Mouse (Mus musculus) midbrain, embryonic 16.5 days (tissue): ENCODE measurements around the gene Fam172a. TPM values are rescaled to one million over a fixed set of nuclear protein-coding genes. Genes with fewer than 3 reads are reported as not detected.
A peak's percentile ranks its signal among the peaks of the same experiment; 100 is the strongest.
"Not testable (repeated sequence)": the region's sequence is repeated elsewhere in the genome, so short reads cannot be mapped to it uniquely, and the experiment has no call there.

Experiments used
- ATAC-seq: fragments of 200-750 bp; cut with Nextera tagmentation; 2 replicates; pipeline ENCODE4 v1.8.0; 2017; ENCODE audit warnings: moderate TSS enrichment
- H3K27ac ChIP-seq: fragments of 300-500 bp; sonication (generic); 2 replicates; pipeline ENCODE4 v1.5.1; 2014; ENCODE audit warnings: mild to moderate bottlenecking, low read length, mixed read lengths
- H3K27me3 ChIP-seq: fragments of 300-500 bp; sonication (generic); 2 replicates; pipeline ENCODE4 v1.6.1; 2014; ENCODE audit warnings: low read depth, low read length, mixed read lengths; ENCODE audit not compliant: control insufficient read depth, insufficient read depth
- H3K36me3 ChIP-seq: fragments of 300-500 bp; sonication (generic); 2 replicates; pipeline ENCODE4 v1.6.1; 2014; ENCODE audit warnings: mild to moderate bottlenecking, low read length, moderate library complexity, mixed read lengths; ENCODE audit not compliant: control insufficient read depth, insufficient read depth
- H3K4me1 ChIP-seq: fragments of 300-500 bp; sonication (generic); 2 replicates; pipeline ENCODE4 v1.6.1; 2014; ENCODE audit warnings: mild to moderate bottlenecking, low read length, mixed read lengths; ENCODE audit not compliant: control insufficient read depth, insufficient read depth
- H3K4me2 ChIP-seq: fragments of 300-500 bp; sonication (generic); 2 replicates; pipeline ENCODE4 v1.6.1; 2014; ENCODE audit warnings: mild to moderate bottlenecking, low read length, mixed read lengths
- H3K4me3 ChIP-seq: fragments of 300-500 bp; sonication (generic); 2 replicates; pipeline ENCODE4 v1.5.1; 2014; ENCODE audit warnings: low read depth, mild to moderate bottlenecking, low read length, moderate library complexity, mixed read lengths
- H3K9ac ChIP-seq: fragments of 300-500 bp; sonication (generic); 2 replicates; pipeline ENCODE4 v1.6.1; 2014; ENCODE audit warnings: low read depth, low read length, mixed read lengths
- H3K9me3 ChIP-seq: fragments of 300-500 bp; sonication (generic); replicated peaks from 2 replicates; pipeline ENCODE4 v1.6.1; 2014; ENCODE audit warnings: mild to moderate bottlenecking, low read length, mixed read lengths; ENCODE audit not compliant: control insufficient read depth, poor library complexity, severe bottlenecking
- WGBS: fragments of 180-500 bp; shearing (Covaris S2); extraction: QIAGEN DNeasy Blood & Tissue Kit; methylation state at CpG from one replicate; pipeline ENCODE4 v1.1.7; 2014; 5-methylcytosine and 5-hydroxymethylcytosine counted together
- polyA plus RNA-seq: library from polyadenylated mRNA; unstranded; fragments of >200 nt; fragmentation: Nextera tagmentation; extraction: Ambion mirVana; gene quantifications from 2 replicates; pipeline ENCODE4 v1.2.1, GENCODE M21; 2015

Fam172a gene
- polyA plus RNA-seq: 43.0 and 48.0 TPM in 2 replicates

- WGBS: no CpG with 5 or more reads among the region's 6 CpGs
- H3K27me3 ChIP-seq, H3K4me1 ChIP-seq, H3K4me3 ChIP-seq, ATAC-seq, H3K27ac ChIP-seq, H3K9me3 ChIP-seq, H3K9ac ChIP-seq, H3K36me3 ChIP-seq, H3K4me2 ChIP-seq: not testable (repeated sequence)
Observed at GRCm38 (mm10) chr13:77701733-77702132, at the start of gene Fam172a. Gene Fam172a, plus strand, starts transcription at chr13:77702033.

GRCm38 (mm10) chr13:77688651-77689050 is 13.2 kb upstream of the Fam172a start:
- no peak overlapping the region for H3K27ac ChIP-seq
- H3K4me1 ChIP-seq: no peaks in the 10 kb centered on the region
- H3K4me2 ChIP-seq: no peak overlapping the region
- WGBS: 33% methylated on average over 2 of the region's 2 CpGs
- no peak overlapping the region for H3K9ac ChIP-seq
- ATAC-seq: no peak
- H3K4me3 ChIP-seq: no peak overlapping the region
- H3K27me3 ChIP-seq: no peaks in the 10 kb centered on the region
- H3K9me3 ChIP-seq: no peaks in the 10 kb centered on the region
- no peaks in the 10 kb centered on the region for H3K36me3 ChIP-seq

GRCm38 (mm10) chr13:77708514-77709013 is 6.7 kb downstream of the Fam172a start:
- Histone ChIP-seq H3K36me3 (no peaks in the 10 kb centered on the region), H3K4me3 (peak overlapping the region; percentile 80), H3K4me2 (peak overlapping the region; percentile 68), H3K27me3 (no peaks in the 10 kb centered on the region), H3K9ac (peak overlapping the region; percentile 89), H3K27ac (peak overlapping the region; percentile 64), H3K4me1 (peaks cover 11% of the 10 kb centered on the region), H3K9me3 (no peaks in the 10 kb centered on the region)
- ATAC-seq: peak; percentile 99
- WGBS: under 1% methylated on average over 35 of the region's 35 CpGs

- no peak overlapping the region for H3K4me2 ChIP-seq
- H3K9ac ChIP-seq: no peak overlapping the region
- no peaks in the 10 kb centered on the region for H3K4me1 ChIP-seq
- no peaks in the 10 kb centered on the region for H3K9me3 ChIP-seq
- WGBS: 92% methylated on average over 2 of the region's 2 CpGs
- no peaks in the 10 kb centered on the region for H3K27me3 ChIP-seq
- H3K27ac ChIP-seq: no peak overlapping the region
- H3K4me3 ChIP-seq: no peak overlapping the region
- ATAC-seq: no peak
- no peaks in the 10 kb centered on the region for H3K36me3 ChIP-seq
Observed at GRCm38 (mm10) chr13:77717499-77717898, 15.7 kb downstream of the Fam172a start.

- Histone ChIP-seq H3K9ac (no peak overlapping the region), H3K4me3 (no peak overlapping the region), H3K9me3 (no peaks in the 10 kb centered on the region), H3K4me1 (no peaks in the 10 kb centered on the region), H3K27ac (no peak overlapping the region), H3K36me3 (no peaks in the 10 kb centered on the region), H3K4me2 (no peak overlapping the region), H3K27me3 (no peaks in the 10 kb centered on the region)
- no peak for ATAC-seq
Observed at GRCm38 (mm10) chr13:77742822-77743221, 41.0 kb downstream of the Fam172a start.

GRCm38 (mm10) chr13:77777606-77778005 is 75.8 kb downstream of the Fam172a start:
- 90% methylated on average over 2 of the region's 2 CpGs for WGBS
- H3K4me1 ChIP-seq: no peaks in the 10 kb centered on the region
- no peak overlapping the region for H3K9ac ChIP-seq
- no peak for ATAC-seq
- peaks cover 2% of the 10 kb centered on the region; the same call in 1 of the 2 replicates for H3K9me3 ChIP-seq
- no peaks in the 10 kb centered on the region for H3K36me3 ChIP-seq
- no peak overlapping the region for H3K27ac ChIP-seq
- no peaks in the 10 kb centered on the region for H3K27me3 ChIP-seq
- H3K4me3 ChIP-seq: no peak overlapping the region
- no peak overlapping the region for H3K4me2 ChIP-seq

GRCm38 (mm10) chr13:77807341-77807740 is 105.5 kb downstream of the Fam172a start:
- not testable (repeated sequence) for H3K27me3 ChIP-seq, H3K4me2 ChIP-seq, H3K4me1 ChIP-seq, ATAC-seq, H3K4me3 ChIP-seq, H3K36me3 ChIP-seq, H3K27ac ChIP-seq, H3K9ac ChIP-seq, H3K9me3 ChIP-seq
- 92% methylated on average over 2 of the region's 2 CpGs for WGBS

- Histone ChIP-seq H3K9me3 (peaks cover 2% of the 10 kb centered on the region; the same call in 1 of the 2 replicates), H3K36me3 (no peaks in the 10 kb centered on the region), H3K4me1 (no peaks in the 10 kb centered on the region), H3K27ac (no peak overlapping the region), H3K4me2 (no peak overlapping the region), H3K4me3 (no peak overlapping the region), H3K27me3 (no peaks in the 10 kb centered on the region), H3K9ac (no peak overlapping the region)
- WGBS: 95% methylated on average over 1 of the region's 1 CpGs
- ATAC-seq: no peak
Observed at GRCm38 (mm10) chr13:77810449-77810848, 108.6 kb downstream of the Fam172a start.

- Histone ChIP-seq H3K4me2 (no peak overlapping the region), H3K27me3 (no peaks in the 10 kb centered on the region), H3K27ac (no peak overlapping the region), H3K4me3 (no peak overlapping the region), H3K9me3 (no peaks in the 10 kb centered on the region; the same call in 1 of the 2 replicates), H3K9ac (no peak overlapping the region), H3K4me1 (no peaks in the 10 kb centered on the region), H3K36me3 (no peaks in the 10 kb centered on the region)
- no peak for ATAC-seq
- WGBS: 93% methylated on average over 4 of the region's 4 CpGs
Observed at GRCm38 (mm10) chr13:77826138-77826537, 124.3 kb downstream of the Fam172a start.
